Mouse (Mus musculus): ENCODE data around the gene Shd. TPM values are rescaled to one million over a fixed set of nuclear protein-coding genes. Genes with fewer than 3 reads are reported as not detected.
A peak's percentile ranks its signal among the peaks of the same experiment; 100 is the strongest.
"Not testable (repeated sequence)": the region's sequence is repeated elsewhere in the genome, so short reads cannot be mapped to it uniquely, and the experiment has no call there.

Shd gene
- total and polyA plus RNA-seq, 3 experiments, result 0.31 to 0.89 TPM; not detected in 1

DNA sequence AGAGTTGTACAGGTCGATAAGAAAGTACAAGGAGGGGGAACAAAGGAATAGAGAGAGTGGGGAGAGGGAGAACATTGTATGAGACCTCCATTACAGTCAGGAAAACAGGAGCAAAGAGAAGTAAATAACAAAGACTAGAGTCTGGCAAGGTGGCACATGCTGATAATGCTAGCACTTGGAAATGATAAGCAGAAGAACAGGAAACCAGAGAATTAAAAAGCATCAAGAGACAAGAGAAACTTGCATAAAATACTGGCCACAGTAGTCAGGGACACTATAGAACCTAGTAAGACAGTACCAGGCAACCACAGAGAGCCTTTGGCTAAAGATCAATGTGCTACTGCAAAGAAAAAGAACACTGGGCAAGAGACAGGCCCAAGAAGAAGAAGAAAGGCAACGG is 37.6 kb upstream of the Shd start (continued):
- no peak for TF ChIP-seq USF1 (IDR thresholded peaks at IDR 0.05; ENCODE audit: low read depth, low read length)
- no peak for TF ChIP-seq MXI1 (IDR thresholded peaks at IDR 0.05; ENCODE audit: low read depth, low read length)
- no peak for TF ChIP-seq NRF1 (IDR thresholded peaks at IDR 0.05; ENCODE audit: insufficient read depth, low read depth, low read length, poor library complexity, severe bottlenecking)
- no peak; the same call in 1 of the 2 replicates for TF ChIP-seq MAX (IDR thresholded peaks at IDR 0.05; ENCODE audit: low read length)
- TF ChIP-seq ELF1 (IDR thresholded peaks at IDR 0.05; ENCODE audit: low read depth, low read length), result 0 out of 2 replicates have a peak, but pooled peaks have one; percentile 17
- TF ChIP-seq MAFK (IDR thresholded peaks at IDR 0.05; ENCODE audit: borderline replicate concordance, low read depth, low read length), result peak; percentile 62; the same call in 1 of the 2 replicates
- no peak for TF ChIP-seq MEF2A (IDR thresholded peaks at IDR 0.05; ENCODE audit: extremely low read depth, insufficient replicate concordance, low read depth, low read length, poor library complexity, severe bottlenecking)

DNA sequence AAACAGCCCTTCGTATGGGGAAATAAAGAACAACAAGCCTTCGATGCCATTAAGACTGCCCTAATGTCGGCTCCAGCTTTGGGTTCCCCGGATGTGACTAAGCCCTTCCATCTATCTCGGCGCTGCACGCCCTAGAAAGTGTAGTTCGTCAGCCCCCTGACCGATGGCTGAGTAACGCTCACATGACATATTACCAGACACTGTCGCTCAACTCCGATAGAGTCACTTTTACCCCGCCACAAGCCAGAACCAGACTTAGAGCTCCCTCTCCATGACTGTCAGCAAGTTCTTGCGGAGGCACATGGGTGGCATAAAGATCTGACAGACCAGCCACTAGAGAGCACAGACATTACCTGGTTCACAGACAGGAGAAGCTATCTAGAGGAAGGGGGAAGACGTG is 37.1 kb upstream of the Shd start:
- peaks cover 4% of the 10 kb centered on the region; the same call in 1 of the 2 replicates for H3K79me2 ChIP-seq (ENCODE audit: control insufficient read depth, insufficient read depth, low read length, poor library complexity)
- peak overlapping the region; percentile 100 for H3K27ac ChIP-seq (ENCODE audit: control insufficient read depth, low read depth, low read length)
- H3K4me1 ChIP-seq (ENCODE audit: control insufficient read depth in 1 of 2, insufficient read depth in 2 of 2, low read length in 2 of 2), result peaks cover 5 to 15% of the 10 kb centered on the region in 2 experiments; a peak in 3 of 4 replicates
- peaks cover 8 to 12% of the 10 kb centered on the region in 2 experiments for H3K36me3 ChIP-seq (ENCODE audit: control insufficient read depth in 1 of 2, insufficient read depth in 2 of 2, low read length in 2 of 2)
- H3K9ac ChIP-seq (ENCODE audit: control insufficient read depth, low read depth, low read length, poor library complexity, severe bottlenecking), result peak overlapping the region; percentile 80
- peak overlapping the region; percentile 28 to 52 for H3K4me3 ChIP-seq (ENCODE audit: control insufficient read depth in 1 of 2, insufficient read depth in 1 of 2, low read depth in 2 of 2, low read length in 2 of 2)
- peak; percentile 93 for DNase-seq (ENCODE audit: low read depth, low spot score)
- TF ChIP-seq NELFE (IDR thresholded peaks at IDR 0.05; ENCODE audit: low read depth, low read length), result peak; percentile 45; the same call in 1 of the 2 replicates
- 0 out of 2 replicates have a peak, but pooled peaks have one; percentile 41 for TF ChIP-seq GATA1 (IDR thresholded peaks at IDR 0.05; ENCODE audit: low read depth, low read length)
- peak in 1 of 2 experiments; percentile 81; a peak in 2 of 4 replicates for TF ChIP-seq EP300 (IDR thresholded peaks at IDR 0.05; ENCODE audit: low read depth in 1 of 2, low read length in 2 of 2)
- 0 out of 2 replicates have a peak, but pooled peaks have one; percentile 1 for TF ChIP-seq SMC3 (IDR thresholded peaks at IDR 0.05; ENCODE audit: low read depth, low read length)
- peak; percentile 61; the same call in 1 of the 2 replicates for TF ChIP-seq TAL1 (IDR thresholded peaks at IDR 0.05; ENCODE audit: low read length)
- peak; percentile 78; the same call in 1 of the 2 replicates for TF ChIP-seq BHLHE40 (IDR thresholded peaks at IDR 0.05; ENCODE audit: borderline replicate concordance, low read depth, low read length)
- peak; percentile 59 for TF ChIP-seq MXI1 (IDR thresholded peaks at IDR 0.05; ENCODE audit: low read depth, low read length)
- TF ChIP-seq TBP (IDR thresholded peaks at IDR 0.05; ENCODE audit: low read depth, low read length), result 0 out of 2 replicates have a peak, but pooled peaks have one; percentile 46
- no peak for TF ChIP-seq USF2 (IDR thresholded peaks at IDR 0.05; ENCODE audit: borderline replicate concordance in 1 of 2, insufficient read depth in 1 of 2, low read depth in 1 of 2, low read length in 2 of 2)
- peak; percentile 75; the same call in 1 of the 2 replicates for TF ChIP-seq ETS1 (IDR thresholded peaks at IDR 0.05; ENCODE audit: low read depth, low read length)
- peak; percentile 77 for TF ChIP-seq USF1 (IDR thresholded peaks at IDR 0.05; ENCODE audit: low read depth, low read length)
- no peak for TF ChIP-seq POLR2AphosphoS2 (IDR thresholded peaks at IDR 0.05; ENCODE audit: low read length)
- peak; percentile 71; the same call in 1 of the 2 replicates for TF ChIP-seq MAX (IDR thresholded peaks at IDR 0.05; ENCODE audit: low read length)
- no peak for TF ChIP-seq POLR2AphosphoS5 (IDR thresholded peaks at IDR 0.05; ENCODE audit: borderline replicate concordance, low read depth, low read length)
- peak; percentile 70 for TF ChIP-seq TCF12 (IDR thresholded peaks at IDR 0.05; ENCODE audit: low read depth, low read length)
- TF ChIP-seq MYC (IDR thresholded peaks at IDR 0.05; ENCODE audit: low read depth, low read length), result 0 out of 2 replicates have a peak, but pooled peaks have one; percentile 16
- no peak for TF ChIP-seq MYB (IDR thresholded peaks at IDR 0.05; ENCODE audit: low read depth, low read length)
- peak; percentile 60 to 66; a peak in 3 of 4 replicates for TF ChIP-seq POLR2A (IDR thresholded peaks at IDR 0.05; ENCODE audit: control insufficient read depth in 1 of 2, insufficient read depth in 1 of 2, low read depth in 1 of 2, low read length in 2 of 2, poor library complexity in 1 of 2)
- no peak for TF ChIP-seq MAFK (IDR thresholded peaks at IDR 0.05; ENCODE audit: borderline replicate concordance, low read depth, low read length)
- no peaks in the 10 kb centered on the region for H3K9me3 ChIP-seq (replicated peaks; ENCODE audit: insufficient read depth, low read length)
- H3K27me3 ChIP-seq (ENCODE audit: control insufficient read depth in 1 of 2, insufficient read depth in 2 of 2, low read length in 2 of 2), result no peaks in the 10 kb centered on the region

- H3K27ac ChIP-seq (ENCODE audit: control insufficient read depth, low read depth, low read length), result peak overlapping the region; percentile 49
- H3K4me3 ChIP-seq (ENCODE audit: control insufficient read depth in 1 of 2, insufficient read depth in 1 of 2, low read depth in 2 of 2, low read length in 2 of 2), result peak overlapping the region; percentile 75 to 92; a peak in 3 of 4 replicates
- peak overlapping the region; percentile 58 for H3K9ac ChIP-seq (ENCODE audit: control insufficient read depth, low read depth, low read length, poor library complexity, severe bottlenecking)
- H3K79me2 ChIP-seq (ENCODE audit: control insufficient read depth, insufficient read depth, low read length, poor library complexity); H3K4me1 ChIP-seq (ENCODE audit: control insufficient read depth in 1 of 2, insufficient read depth in 2 of 2, low read length in 2 of 2); H3K27me3 ChIP-seq (ENCODE audit: control insufficient read depth in 1 of 2, insufficient read depth in 2 of 2, low read length in 2 of 2); H3K36me3 ChIP-seq (ENCODE audit: control insufficient read depth in 1 of 2, insufficient read depth in 2 of 2, low read length in 2 of 2); H3K9me3 ChIP-seq (replicated peaks; ENCODE audit: insufficient read depth, low read length): not testable (repeated sequence)
- peak; percentile 33 for DNase-seq (ENCODE audit: low read depth, low spot score)
These were observed 25.8 kb upstream of the Shd start for GRCm38 (mm10) chr17:55944387-55944865.
